Mouse (Mus musculus) bone marrow macrophage, adult 2 months (primary cell): Measurements from ENCODE around the gene Spsb4. TPM values are rescaled to one million over a fixed set of nuclear protein-coding genes. Genes with fewer than 3 reads are reported as not detected.

ENCODE experiments used
- H3K27ac ChIP-seq: 2 replicates; pipeline ENCODE4 v1.5.1; 2012; ENCODE audit warnings: low read depth, low read length; ENCODE audit not compliant: insufficient read depth
- H3K4me1 ChIP-seq: 2 replicates; pipeline ENCODE4 v1.6.1; 2012; ENCODE audit warnings: low read length; ENCODE audit not compliant: control insufficient read depth, insufficient read depth
- H3K4me3 ChIP-seq: 2 replicates; pipeline ENCODE4 v1.5.1; 2012; ENCODE audit warnings: mild to moderate bottlenecking, low read length, moderate library complexity; ENCODE audit not compliant: insufficient read depth
- CTCF ChIP-seq: IDR thresholded peaks from 2 replicates; pipeline ENCODE4 v1.5.1; 2012; ENCODE audit warnings: low read depth, mild to moderate bottlenecking, low read length, moderate library complexity
- POLR2A ChIP-seq: IDR thresholded peaks from 2 replicates; pipeline ENCODE4 v1.6.1; 2012; ENCODE audit warnings: mild to moderate bottlenecking, low read depth, low read length, borderline replicate concordance
- polyA plus RNA-seq: library from polyadenylated mRNA; stranded (reverse); fragments of >200 nt; gene quantifications from 2 replicates; pipeline ENCODE4 v1.2.4, GENCODE M21; 2012; ENCODE audit not compliant: missing spikeins, insufficient read depth, insufficient read length

Spsb4 gene
- polyA plus RNA-seq, 1 experiment: not detected

GRCm38 (mm10) chr9:96963443-96964215 is 55.0 kb downstream of the Spsb4 start:
- TF ChIP-seq POLR2A: no peak
- TF ChIP-seq CTCF: no peak
- Histone ChIP-seq H3K4me1 (no peaks in the 10 kb centered on the region), H3K4me3 (no peak overlapping the region), H3K27ac (no peak overlapping the region)

GRCm38 (mm10) chr9:96962714-96963113 is 55.9 kb downstream of the Spsb4 start:
- TF ChIP-seq CTCF: no peak
- Histone ChIP-seq H3K4me1 (no peaks in the 10 kb centered on the region), H3K4me3 (no peak overlapping the region)

GRCm38 (mm10) chr9:96961986-96962701 is 56.5 kb downstream of the Spsb4 start:
- H3K4me3 ChIP-seq: no peak overlapping the region
- H3K27ac ChIP-seq: no peak overlapping the region

More at GRCm38 (mm10) chr9:96962714-96963113, 55.9 kb downstream of the Spsb4 start:
- no peak overlapping the region for H3K27ac ChIP-seq

GRCm38 (mm10) chr9:96961006-96961405 is 57.6 kb downstream of the Spsb4 start:
- no peak overlapping the region for H3K27ac ChIP-seq
- H3K4me3 ChIP-seq: no peak overlapping the region
- TF ChIP-seq CTCF: no peak
- no peak for TF ChIP-seq POLR2A
- peaks cover 4% of the 10 kb centered on the region; the same call in 1 of the 2 replicates for H3K4me1 ChIP-seq

More at GRCm38 (mm10) chr9:96961986-96962701, 56.5 kb downstream of the Spsb4 start:
- TF ChIP-seq POLR2A: no peak
- no peak for TF ChIP-seq CTCF
- H3K4me1 ChIP-seq: no peaks in the 10 kb centered on the region

GRCm38 (mm10) chr9:96960241-96960640 is 58.4 kb downstream of the Spsb4 start:
- Histone ChIP-seq H3K27ac (no peak overlapping the region), H3K4me1 (peaks cover 4% of the 10 kb centered on the region; the same call in 1 of the 2 replicates), H3K4me3 (no peak overlapping the region)
- no peak for TF ChIP-seq CTCF
- TF ChIP-seq POLR2A: no peak

- Histone ChIP-seq H3K4me1 (peaks cover 8% of the 10 kb centered on the region), H3K4me3 (no peak overlapping the region), H3K27ac (no peak overlapping the region)
- TF ChIP-seq POLR2A (no peak), CTCF (no peak)
These were observed 59.2 kb downstream of the Spsb4 start for GRCm38 (mm10) chr9:96959469-96959868.

GRCm38 (mm10) chr9:96958009-96958615 is 60.5 kb downstream of the Spsb4 start:
- H3K4me3 ChIP-seq: no peak overlapping the region
- no peak for TF ChIP-seq CTCF
- no peak for TF ChIP-seq POLR2A
- peaks cover 21% of the 10 kb centered on the region for H3K4me1 ChIP-seq
- H3K27ac ChIP-seq: no peak overlapping the region

- Histone ChIP-seq H3K27ac (no peak overlapping the region), H3K4me3 (no peak overlapping the region), H3K4me1 (peaks cover 25% of the 10 kb centered on the region)
- TF ChIP-seq CTCF: no peak
- TF ChIP-seq POLR2A: no peak
These were observed 61.3 kb downstream of the Spsb4 start for GRCm38 (mm10) chr9:96957298-96957865.

GRCm38 (mm10) chr9:96956646-96957297 is 61.9 kb downstream of the Spsb4 start:
- Histone ChIP-seq H3K4me1 (peaks cover 31% of the 10 kb centered on the region), H3K4me3 (no peak overlapping the region)
- no peak for TF ChIP-seq POLR2A
- no peak for TF ChIP-seq CTCF

More at GRCm38 (mm10) chr9:96956646-96957297, 61.9 kb downstream of the Spsb4 start:
- no peak overlapping the region for H3K27ac ChIP-seq
